Mouse (Mus musculus) lung, embryonic 15.5 days (tissue): ENCODE results near the gene Ubald1. TPM values are rescaled to one million over a fixed set of nuclear protein-coding genes. Genes with fewer than 3 reads are reported as not detected.

Source experiments
- ATAC-seq: fragments of 200-750 bp; cut with Nextera tagmentation; 2 replicates; pipeline ENCODE4 v1.8.0; 2017; ENCODE audit warnings: moderate number of reproducible peaks, borderline replicate concordance; ENCODE audit not compliant: low FRiP score, low TSS enrichment; ENCODE audit errors: extremely low read depth
- H3K27ac ChIP-seq: fragments of 300-500 bp; sonication (generic); 2 replicates; pipeline ENCODE4 v1.5.1; 2015; ENCODE audit warnings: moderate library complexity, mild to moderate bottlenecking, inconsistent platforms
- H3K27me3 ChIP-seq: fragments of 300-500 bp; sonication (generic); 2 replicates; pipeline ENCODE4 v1.6.1; 2015; ENCODE audit warnings: inconsistent platforms
- H3K36me3 ChIP-seq: fragments of 300-500 bp; sonication (generic); 2 replicates; pipeline ENCODE4 v1.6.1; 2015; ENCODE audit warnings: inconsistent platforms
- H3K4me1 ChIP-seq: fragments of 300-500 bp; sonication (generic); 2 replicates; pipeline ENCODE4 v1.6.1; 2015; ENCODE audit warnings: inconsistent platforms
- H3K4me2 ChIP-seq: fragments of 300-500 bp; sonication (generic); 2 replicates; pipeline ENCODE4 v1.6.1; 2015; ENCODE audit warnings: inconsistent platforms, mild to moderate bottlenecking, moderate library complexity
- H3K4me3 ChIP-seq: fragments of 300-500 bp; sonication (generic); 2 replicates; pipeline ENCODE4 v1.5.1; 2015; ENCODE audit warnings: mild to moderate bottlenecking, inconsistent platforms
- H3K9ac ChIP-seq: fragments of 300-500 bp; sonication (generic); 2 replicates; pipeline ENCODE4 v1.6.1; 2015; ENCODE audit warnings: inconsistent platforms
- H3K9me3 ChIP-seq: fragments of 300-500 bp; sonication (generic); 2 replicates; pipeline ENCODE4 v1.6.1; 2016; ENCODE audit warnings: inconsistent platforms
- WGBS: fragments of 180-500 bp; shearing (Covaris S2); methylation state at CpG from one replicate; pipeline ENCODE4 v1.1.7; 2015; 5-methylcytosine and 5-hydroxymethylcytosine counted together
- polyA plus RNA-seq: library from polyadenylated mRNA; unstranded; fragments of >200 nt; fragmentation: Nextera tagmentation; extraction: Ambion mirVana; gene quantifications from 2 replicates; pipeline ENCODE4 v1.2.1, GENCODE M21; 2015

Ubald1 gene
- polyA plus RNA-seq, 1 experiment from 2014 or later, result 35.7 TPM

GRCm38 (mm10) chr16:4862863-4863483, 17.1 kb downstream of the Ubald1 start:
- H3K27me3 ChIP-seq, result no peaks in the 10 kb centered on the region
- H3K4me3 ChIP-seq, result no peak overlapping the region
- 25% methylated on average over 9 of the region's 9 CpGs for WGBS
- H3K4me2 ChIP-seq, result 0 out of 2 replicates have a peak overlapping the region, but pooled peaks have one; percentile 16
- peaks cover 14% of the 10 kb centered on the region; the same call in 1 of the 2 replicates for H3K4me1 ChIP-seq
- no peak overlapping the region for H3K9ac ChIP-seq
- H3K9me3 ChIP-seq, result no peaks in the 10 kb centered on the region
- peak; percentile 94 for ATAC-seq
- H3K36me3 ChIP-seq, result no peaks in the 10 kb centered on the region
- peak overlapping the region; percentile 50; the same call in 1 of the 2 replicates for H3K27ac ChIP-seq

GRCm38 (mm10) chr16:4861392-4861791, 18.7 kb downstream of the Ubald1 start:
- Histone ChIP-seq H3K36me3 (no peaks in the 10 kb centered on the region), H3K4me1 (peaks cover 13% of the 10 kb centered on the region; the same call in 1 of the 2 replicates), H3K4me3 (no peak overlapping the region), H3K9me3 (no peaks in the 10 kb centered on the region), H3K4me2 (no peak overlapping the region), H3K9ac (no peak overlapping the region), H3K27me3 (no peaks in the 10 kb centered on the region), H3K27ac (no peak overlapping the region)
- 41% methylated on average over 10 of the region's 10 CpGs for WGBS
- no peak for ATAC-seq

- Histone ChIP-seq H3K27me3 (no peaks in the 10 kb centered on the region), H3K4me2 (no peak overlapping the region), H3K9ac (no peak overlapping the region), H3K4me1 (peaks cover 5% of the 10 kb centered on the region; the same call in 1 of the 2 replicates), H3K9me3 (no peaks in the 10 kb centered on the region), H3K4me3 (no peak overlapping the region), H3K27ac (no peak overlapping the region), H3K36me3 (no peaks in the 10 kb centered on the region)
- 22% methylated on average over 5 of the region's 5 CpGs for WGBS
- no peak for ATAC-seq
Measured at GRCm38 (mm10) chr16:4855046-4855650, 25.0 kb downstream of the Ubald1 start.

GRCm38 (mm10) chr16:4850938-4851628, 29.0 kb downstream of the Ubald1 start:
- H3K9ac ChIP-seq, result no peak overlapping the region
- H3K27ac ChIP-seq, result peak overlapping the region; percentile 74
- H3K4me1 ChIP-seq, result peaks cover 7% of the 10 kb centered on the region; the same call in 1 of the 2 replicates
- no peak overlapping the region for H3K4me3 ChIP-seq
- no peaks in the 10 kb centered on the region for H3K9me3 ChIP-seq
- no peaks in the 10 kb centered on the region for H3K27me3 ChIP-seq
- no peaks in the 10 kb centered on the region for H3K36me3 ChIP-seq
- ATAC-seq, result peak; percentile 73; the same call in 1 of the 2 replicates
- no peak overlapping the region for H3K4me2 ChIP-seq
- WGBS, result 33% methylated on average over 5 of the region's 5 CpGs

GRCm38 (mm10) chr16:4850361-4850760, 29.8 kb downstream of the Ubald1 start:
- H3K4me3 ChIP-seq, result no peak overlapping the region
- H3K4me1 ChIP-seq, result peaks cover 7% of the 10 kb centered on the region; the same call in 1 of the 2 replicates
- peak overlapping the region; percentile 74 for H3K27ac ChIP-seq
- WGBS, result 60% methylated on average over 7 of the region's 7 CpGs
- no peak for ATAC-seq
- no peak overlapping the region for H3K9ac ChIP-seq
- H3K36me3 ChIP-seq, result no peaks in the 10 kb centered on the region
- H3K27me3 ChIP-seq, result no peaks in the 10 kb centered on the region
- H3K9me3 ChIP-seq, result no peaks in the 10 kb centered on the region
- H3K4me2 ChIP-seq, result no peak overlapping the region

GRCm38 (mm10) chr16:4848090-4848489, 32.0 kb downstream of the Ubald1 start:
- H3K4me3 ChIP-seq, result no peak overlapping the region
- H3K4me2 ChIP-seq, result no peak overlapping the region
- H3K27ac ChIP-seq, result no peak overlapping the region
- peaks cover 7% of the 10 kb centered on the region; the same call in 1 of the 2 replicates for H3K4me1 ChIP-seq
- H3K9ac ChIP-seq, result no peak overlapping the region
- H3K27me3 ChIP-seq, result no peaks in the 10 kb centered on the region
- 80% methylated on average over 2 of the region's 2 CpGs for WGBS
- no peak for ATAC-seq
- no peaks in the 10 kb centered on the region for H3K36me3 ChIP-seq
- no peaks in the 10 kb centered on the region for H3K9me3 ChIP-seq

GRCm38 (mm10) chr16:4847041-4847440, 33.1 kb downstream of the Ubald1 start:
- H3K9ac ChIP-seq, result no peak overlapping the region
- no peaks in the 10 kb centered on the region for H3K27me3 ChIP-seq
- H3K4me3 ChIP-seq, result no peak overlapping the region
- ATAC-seq, result no peak
- H3K4me1 ChIP-seq, result peaks cover 7% of the 10 kb centered on the region; the same call in 1 of the 2 replicates
- H3K36me3 ChIP-seq, result no peaks in the 10 kb centered on the region
- WGBS, result 84% methylated on average over 3 of the region's 3 CpGs
- H3K27ac ChIP-seq, result no peak overlapping the region
- no peak overlapping the region for H3K4me2 ChIP-seq
- no peaks in the 10 kb centered on the region for H3K9me3 ChIP-seq

- H3K4me1 ChIP-seq, result 0 out of 2 replicates have a peak, but pooled peaks cover 3% of the 10 kb centered on the region
- no peaks in the 10 kb centered on the region for H3K9me3 ChIP-seq
- no peaks in the 10 kb centered on the region for H3K36me3 ChIP-seq
- H3K27ac ChIP-seq, result no peak overlapping the region
- WGBS, result 72% methylated on average over 8 of the region's 8 CpGs
- no peak overlapping the region for H3K9ac ChIP-seq
- H3K4me2 ChIP-seq, result no peak overlapping the region
- H3K27me3 ChIP-seq, result no peaks in the 10 kb centered on the region
- H3K4me3 ChIP-seq, result no peak overlapping the region
- no peak for ATAC-seq
Measured at GRCm38 (mm10) chr16:4840231-4840630, 39.9 kb downstream of the Ubald1 start.

GRCm38 (mm10) chr16:4839552-4839951, 40.6 kb downstream of the Ubald1 start:
- no peaks in the 10 kb centered on the region for H3K9me3 ChIP-seq
- no peak overlapping the region for H3K4me3 ChIP-seq
- H3K9ac ChIP-seq, result no peak overlapping the region
- H3K27ac ChIP-seq, result no peak overlapping the region
- no peak for ATAC-seq
- WGBS, result 73% methylated on average over 3 of the region's 3 CpGs
- H3K4me2 ChIP-seq, result no peak overlapping the region
- no peaks in the 10 kb centered on the region for H3K36me3 ChIP-seq
- H3K4me1 ChIP-seq, result 0 out of 2 replicates have a peak, but pooled peaks cover 3% of the 10 kb centered on the region
- H3K27me3 ChIP-seq, result no peaks in the 10 kb centered on the region

GRCm38 (mm10) chr16:4837631-4838030, 42.5 kb downstream of the Ubald1 start:
- 0 out of 2 replicates have a peak, but pooled peaks cover 8% of the 10 kb centered on the region for H3K4me1 ChIP-seq
- no peak overlapping the region for H3K9ac ChIP-seq
- no peak overlapping the region for H3K4me3 ChIP-seq
- no peak for ATAC-seq
- no peaks in the 10 kb centered on the region for H3K9me3 ChIP-seq
- no peak overlapping the region for H3K27ac ChIP-seq
- no peaks in the 10 kb centered on the region for H3K27me3 ChIP-seq
- no peaks in the 10 kb centered on the region for H3K36me3 ChIP-seq
- 80% methylated on average over 3 of the region's 3 CpGs for WGBS
- no peak overlapping the region for H3K4me2 ChIP-seq

GRCm38 (mm10) chr16:4835191-4835590, 44.9 kb downstream of the Ubald1 start, which contains the start of gene 4930562C15Rik:
Gene 4930562C15Rik (plus strand): TSS chr16:4835416.
- no peak within 1 kb of the TSS for H3K4me2 ChIP-seq
- H3K9me3 ChIP-seq, result no peaks in the 10 kb centered on the region
- ATAC-seq, result peak; percentile 46
- H3K27me3 ChIP-seq, result no peaks in the 10 kb centered on the region
- H3K27ac ChIP-seq, result peak within 1 kb of the TSS; percentile 5; the same call in 1 of the 2 replicates
- H3K36me3 ChIP-seq, result no peaks in the 10 kb centered on the region
- H3K4me3 ChIP-seq, result no peak within 1 kb of the TSS
- H3K9ac ChIP-seq, result no peak within 1 kb of the TSS
- WGBS, result 70% methylated on average over 3 of the region's 3 CpGs
- 0 out of 2 replicates have a peak, but pooled peaks cover 8% of the 10 kb centered on the region for H3K4me1 ChIP-seq
